Mouse (Mus musculus): ENCODE data around the gene Tshb.

GRCm38 (mm10) chr3:102782618-102783017 is at the start of gene Tshb:
- TF ChIP-seq POLR2A (IDR thresholded peaks at IDR 0.05; ENCODE audit: extremely low read depth, insufficient read depth, low read length): no peak
- no peak for TF ChIP-seq CTCF (IDR thresholded peaks at IDR 0.05; ENCODE audit: extremely low read depth, insufficient read depth, low read length)

Data from cortical plate, adult 2 months (tissue).